In genomic region chr14:106491389-106491788, GRCm38 (mm10) we compare ENCODE assay signal across 30 mouse cellular contexts.
"Had no signal": no experiment of that assay in that cellular context is flagged by ENCODE, and none has a peak within 500 bp of the region (broad histone marks: within the 10 kb centered on the region; RNA-seq: fewer than 3 reads in every experiment).

No protein-coding gene starts in this region.

- DNase-seq: heart, postnatal 10 days; heart, postnatal 14 days; heart, postnatal 36 days; heart, postnatal 4 days; kidney, adult 11 months; kidney, adult 18-20 months; kidney, adult 2 months; kidney, adult 8-10 months; kidney, adult 9 months; kidney, postnatal 10 days; kidney, postnatal 14 days; kidney, postnatal 25 days; kidney, postnatal 36 days; kidney, postnatal 4 days; layer of hippocampus, adult 9-11 months; layer of hippocampus, postnatal 36 days had no signal

- H3K9ac ChIP-seq: heart, embryonic 12.5 days; heart, embryonic 13.5 days; heart, embryonic 15.5 days; hindbrain, embryonic 12.5 days; hindbrain, embryonic 13.5 days; hindbrain, embryonic 14.5 days; hindbrain, embryonic 15.5 days; intestine, embryonic 15.5 days; kidney, embryonic 15.5 days had no signal

- H3K27me3 ChIP-seq: heart, embryonic 12.5 days; heart, embryonic 13.5 days; heart, embryonic 15.5 days; hindbrain, embryonic 12.5 days; hindbrain, embryonic 13.5 days; hindbrain, embryonic 15.5 days; intestine, embryonic 15.5 days; kidney, embryonic 15.5 days had no signal

- H3K4me1 ChIP-seq: heart, embryonic 10.5 days; heart, embryonic 12.5 days; heart, embryonic 13.5 days; heart, embryonic 15.5 days; hindbrain, embryonic 10.5 days; hindbrain, embryonic 12.5 days; hindbrain, embryonic 13.5 days; hindbrain, embryonic 15.5 days; intestine, embryonic 15.5 days; kidney, embryonic 15.5 days had no signal

- H3K4me3 ChIP-seq: heart, embryonic 10.5 days; heart, embryonic 12.5 days; heart, embryonic 13.5 days; heart, embryonic 15.5 days; hindbrain, embryonic 10.5 days; hindbrain, embryonic 12.5 days; hindbrain, embryonic 13.5 days; hindbrain, embryonic 15.5 days; intestine, embryonic 15.5 days; kidney, embryonic 15.5 days; layer of hippocampus, adult 2 months had no signal

- H3K9me3 ChIP-seq: heart, embryonic 10.5 days; heart, embryonic 12.5 days; heart, embryonic 13.5 days; heart, embryonic 15.5 days; hindbrain, embryonic 10.5 days; hindbrain, embryonic 12.5 days; hindbrain, embryonic 13.5 days; hindbrain, embryonic 15.5 days; intestine, embryonic 15.5 days; kidney, embryonic 15.5 days had no signal

- H3K27ac ChIP-seq: heart, embryonic 10.5 days; heart, embryonic 13.5 days; heart, embryonic 15.5 days; hindbrain, embryonic 10.5 days; hindbrain, embryonic 12.5 days; hindbrain, embryonic 13.5 days; hindbrain, embryonic 14.5 days; hindbrain, embryonic 15.5 days; hindbrain, postnatal 0 days; intestine, embryonic 15.5 days; kidney, embryonic 15.5 days; kidney, postnatal 0 days; layer of hippocampus, adult 2 months had no signal

- H3K36me3 ChIP-seq: heart, embryonic 10.5 days; heart, embryonic 12.5 days; heart, embryonic 13.5 days; heart, embryonic 15.5 days; hindbrain, embryonic 10.5 days; hindbrain, embryonic 12.5 days; hindbrain, embryonic 13.5 days; hindbrain, embryonic 15.5 days; intestine, embryonic 15.5 days; kidney, embryonic 15.5 days had no signal
